Mouse (Mus musculus) heart, postnatal 0 days (tissue): Measurements from ENCODE around the gene Chil3.

Experiments used
- CTCF ChIP-seq: IDR thresholded peaks from 2 replicates; pipeline ENCODE4 v1.5.1; 2016; ENCODE audit warnings: antibody characterized with exemption, control low read depth, low read depth
- EP300 ChIP-seq: IDR thresholded peaks from 2 replicates; pipeline ENCODE4 v1.6.1; 2016; ENCODE audit warnings: antibody characterized with exemption, low read depth

GRCm38 (mm10) chr3:106187991-106188390 is 20.6 kb upstream of the Chil3 start:
- TF ChIP-seq CTCF (no peak), EP300 (no peak)
